Mouse (Mus musculus): ENCODE results near the gene Fmo2.

GRCm38 (mm10) chr1:162901879-162902278 is 3.4 kb upstream of the Fmo2 start:
- TF ChIP-seq CTCF (IDR thresholded peaks at IDR 0.05; ENCODE audit: extremely low read depth, insufficient read depth, low read length): no peak
- TF ChIP-seq POLR2A (IDR thresholded peaks at IDR 0.05; ENCODE audit: extremely low read depth, insufficient read depth, low read length): no peak
